Mouse (Mus musculus) naive thymus-derived CD4-positive, alpha-beta T cell, adult 2 months (primary cell): ENCODE results near the gene Utp4.
"Not testable (repeated sequence)": the region's sequence is repeated elsewhere in the genome, so short reads cannot be mapped to it uniquely, and the experiment has no call there.

Source experiments
- DNase-seq: peaks from one replicate; pipeline ENCODE4 v3.0.0-alpha.2; 2011; ENCODE audit warnings: low read depth

Gene Utp4

DNA sequence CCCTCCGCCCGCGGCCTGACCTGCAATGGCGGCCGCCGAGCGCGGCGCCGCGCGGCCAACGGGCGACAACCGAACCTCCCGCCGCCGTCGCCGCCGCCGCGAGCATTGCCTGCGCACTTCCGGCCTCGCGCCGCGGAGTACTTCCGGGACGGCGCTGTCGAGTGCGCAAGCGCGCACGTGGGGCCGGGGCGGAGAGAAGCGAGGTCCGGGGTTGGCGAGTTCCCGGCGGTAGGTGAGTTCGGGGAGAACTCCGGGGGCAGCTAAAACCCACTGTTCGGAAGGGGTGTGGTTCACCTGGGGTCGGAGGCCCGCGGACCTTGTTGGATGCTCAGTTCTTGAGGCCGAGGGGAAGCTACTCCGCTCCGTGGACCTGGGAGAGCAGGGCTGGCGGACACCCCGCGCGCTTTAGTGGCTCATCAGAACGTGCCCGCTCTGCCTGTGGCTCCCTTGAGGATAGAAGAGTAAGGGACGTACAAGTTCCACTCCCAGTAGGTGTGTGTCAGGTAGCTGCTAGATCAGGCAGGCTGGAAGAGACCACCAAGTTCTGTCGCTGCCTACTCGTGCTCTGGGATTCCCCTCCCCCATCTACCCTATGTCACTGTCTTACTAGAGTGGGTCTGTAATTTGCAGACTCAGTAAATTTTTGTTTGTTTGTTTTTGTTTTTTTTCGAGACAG, at the start of gene Utp4:
Gene Utp4 (plus strand): TSS at position 156 of the 676 bp plus-strand sequence.
- peak; percentile 93 for DNase-seq

DNA sequence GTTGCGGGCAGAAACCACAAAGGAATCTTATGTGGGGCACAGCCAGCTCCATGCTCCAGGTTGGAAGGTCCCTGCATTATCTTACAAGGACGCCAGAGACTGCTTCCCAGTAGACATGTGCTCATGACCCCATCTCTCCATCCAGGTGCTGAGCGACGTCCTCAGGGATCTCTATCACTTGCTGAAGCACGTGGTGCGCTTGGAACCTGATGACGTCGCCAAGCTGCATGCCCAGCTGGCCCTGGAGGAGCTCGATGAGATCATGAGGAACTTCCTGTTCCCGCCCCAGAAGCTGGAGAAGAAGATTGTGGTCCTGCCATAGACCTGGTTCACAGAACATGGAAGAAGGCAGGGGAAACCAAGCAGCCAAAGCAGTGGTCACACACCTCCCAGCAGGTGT, 43.4 kb upstream of the Utp4 start:
- DNase-seq: no peak

DNA sequence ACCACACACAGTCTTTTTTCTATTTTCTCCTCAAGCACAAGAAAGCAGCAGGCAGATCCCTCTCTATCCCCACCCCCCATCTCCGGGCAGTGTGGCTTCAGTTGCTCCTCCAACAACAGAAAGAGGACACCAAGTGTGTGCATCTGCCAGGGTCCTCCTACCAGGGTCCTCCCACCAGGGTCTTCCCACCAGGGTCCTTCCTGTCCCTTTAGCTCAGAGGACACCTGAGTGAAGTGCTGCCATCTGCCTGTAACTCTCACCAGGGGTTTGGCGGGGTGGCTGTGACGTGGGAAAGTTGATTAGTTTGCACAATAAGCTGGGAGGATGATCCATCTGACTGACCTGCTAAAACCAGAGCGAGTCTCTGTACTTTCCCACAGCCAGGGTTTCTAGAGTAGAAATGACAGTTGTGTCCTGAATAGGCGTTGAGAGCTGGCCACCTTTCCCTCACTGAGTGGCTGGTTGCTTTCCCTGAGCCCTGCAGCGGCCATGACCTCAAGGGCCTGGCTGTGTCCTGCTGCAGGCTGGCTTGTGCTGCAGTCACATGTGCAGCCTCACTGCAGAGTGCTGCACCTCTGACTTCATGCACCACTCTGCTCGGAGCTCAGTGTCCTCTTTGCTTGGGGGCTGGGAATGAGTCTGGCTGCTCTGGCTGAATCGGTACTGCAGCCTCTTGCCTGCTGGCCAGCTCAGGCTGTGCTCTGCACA, 38.7 kb upstream of the Utp4 start:
- no peak for DNase-seq

DNA sequence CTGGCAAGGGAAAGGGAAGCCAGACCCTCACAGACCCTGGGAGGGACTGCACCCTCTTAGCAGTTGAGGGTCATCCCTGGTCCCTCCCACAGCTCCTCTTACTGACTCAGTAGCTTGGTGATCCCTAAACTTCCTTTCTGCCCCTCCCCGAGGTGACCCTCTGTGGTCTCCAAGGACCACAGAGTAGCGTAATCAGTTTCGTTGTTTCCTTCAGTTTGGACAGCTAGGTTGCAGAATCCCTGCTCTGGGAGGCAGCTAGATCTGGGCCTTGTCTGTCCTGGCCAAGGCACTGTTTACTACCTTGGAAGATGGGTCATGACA, 38.2 kb upstream of the Utp4 start:
- no peak for DNase-seq

DNA sequence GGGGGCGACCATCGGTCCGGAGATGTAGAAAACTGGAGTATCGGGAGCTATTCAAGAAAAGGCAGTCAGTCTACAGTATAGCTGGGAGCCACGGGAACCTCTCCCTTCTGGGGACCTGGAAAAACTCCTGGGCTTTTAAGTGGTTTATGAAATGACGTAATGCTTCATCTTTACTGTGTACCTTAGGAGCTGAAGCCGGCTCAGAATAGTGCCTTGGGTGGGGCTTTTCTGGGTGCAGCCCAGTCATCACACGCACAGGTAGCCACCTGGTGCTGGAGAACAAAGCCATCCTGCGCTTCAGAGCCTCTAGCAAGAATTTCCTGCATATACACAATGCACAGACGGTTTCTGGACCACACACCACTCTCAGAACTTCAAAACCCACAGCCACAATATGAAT, 30.6 kb upstream of the Utp4 start:
- no peak for DNase-seq

DNA sequence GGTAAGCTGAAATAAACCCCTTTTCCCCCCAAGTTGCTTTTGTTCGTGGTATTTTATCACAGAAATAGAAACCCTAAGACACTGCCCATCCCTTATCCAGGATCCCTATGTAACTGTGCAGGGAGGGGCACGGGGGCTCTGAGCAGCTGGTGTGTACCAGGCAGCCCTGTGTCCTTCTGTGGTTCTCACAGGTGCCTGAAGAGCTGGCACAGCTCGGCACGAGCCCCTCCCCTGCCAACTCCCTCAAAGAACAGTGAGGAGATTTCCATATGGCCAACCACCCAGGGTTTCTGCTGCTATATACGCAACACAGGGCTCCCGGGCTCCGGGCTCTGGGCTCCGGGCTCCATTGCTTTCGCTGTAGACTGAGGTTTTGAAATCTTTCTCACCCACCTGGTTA, 28.1 kb upstream of the Utp4 start:
- no peak for DNase-seq

DNA sequence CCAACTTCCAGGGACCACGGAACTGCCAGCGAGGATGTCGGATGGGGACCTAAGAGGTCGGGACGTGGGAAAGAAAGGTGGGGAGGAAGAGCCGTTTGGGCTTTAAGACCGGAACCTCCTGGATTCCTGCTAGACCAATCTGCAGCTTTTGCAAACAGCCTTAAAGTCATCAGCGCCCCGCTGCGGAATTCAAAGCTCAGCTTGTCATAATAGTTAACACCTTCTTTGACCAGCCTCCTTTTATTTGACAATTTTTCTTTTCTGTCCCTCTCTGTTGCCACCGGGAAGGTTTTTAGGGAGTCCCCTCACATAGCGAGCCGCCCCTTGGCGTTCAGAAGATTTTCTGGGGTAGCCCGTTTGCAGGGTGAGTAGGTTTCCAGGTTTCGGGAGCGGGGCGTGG, 23.4 kb upstream of the Utp4 start, which contains the start of gene Has3:
Gene Has3 (plus strand): TSS at position 192 of the 400 bp plus-strand sequence.
- no peak for DNase-seq

DNA sequence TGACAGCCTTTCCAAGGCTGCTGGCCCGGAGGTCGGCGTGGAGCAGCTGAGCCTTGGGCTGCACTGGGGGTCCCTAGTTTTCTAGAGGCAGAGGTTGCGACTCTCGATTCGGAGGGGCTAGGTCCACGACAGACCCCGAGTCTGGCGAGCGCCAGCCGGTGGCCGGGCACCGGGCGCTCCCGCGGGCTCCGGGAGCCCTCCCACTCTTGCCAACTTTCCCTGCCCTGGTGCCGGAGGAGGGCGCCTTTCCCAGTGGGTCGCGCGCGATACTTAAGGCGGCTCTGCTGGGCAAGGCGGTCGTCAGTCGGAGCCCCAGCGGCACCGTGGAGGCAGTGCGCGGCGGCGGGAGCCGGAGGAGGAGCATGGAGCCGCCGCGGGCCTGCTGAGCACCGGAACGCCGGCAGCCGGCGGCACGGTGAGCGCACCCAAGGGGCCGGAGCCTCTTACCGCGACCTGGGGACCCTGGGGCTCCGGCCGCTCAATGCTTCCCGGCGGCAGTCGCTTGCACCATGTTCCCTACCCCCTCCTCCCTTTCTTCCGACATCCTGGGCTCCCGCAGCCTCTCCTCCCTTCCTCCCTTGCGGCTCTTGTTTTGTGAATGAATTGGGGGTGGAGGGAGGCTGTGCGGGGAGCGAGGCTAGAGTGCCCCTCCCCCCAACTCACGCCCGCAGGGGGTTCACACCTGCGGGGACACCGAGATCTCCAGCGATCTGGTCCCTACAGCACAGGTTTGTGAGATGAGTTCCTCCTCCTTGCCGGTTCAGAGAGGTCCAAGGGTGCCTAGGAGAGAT, 22.7 kb upstream of the Utp4 start:
- no peak for DNase-seq

DNA sequence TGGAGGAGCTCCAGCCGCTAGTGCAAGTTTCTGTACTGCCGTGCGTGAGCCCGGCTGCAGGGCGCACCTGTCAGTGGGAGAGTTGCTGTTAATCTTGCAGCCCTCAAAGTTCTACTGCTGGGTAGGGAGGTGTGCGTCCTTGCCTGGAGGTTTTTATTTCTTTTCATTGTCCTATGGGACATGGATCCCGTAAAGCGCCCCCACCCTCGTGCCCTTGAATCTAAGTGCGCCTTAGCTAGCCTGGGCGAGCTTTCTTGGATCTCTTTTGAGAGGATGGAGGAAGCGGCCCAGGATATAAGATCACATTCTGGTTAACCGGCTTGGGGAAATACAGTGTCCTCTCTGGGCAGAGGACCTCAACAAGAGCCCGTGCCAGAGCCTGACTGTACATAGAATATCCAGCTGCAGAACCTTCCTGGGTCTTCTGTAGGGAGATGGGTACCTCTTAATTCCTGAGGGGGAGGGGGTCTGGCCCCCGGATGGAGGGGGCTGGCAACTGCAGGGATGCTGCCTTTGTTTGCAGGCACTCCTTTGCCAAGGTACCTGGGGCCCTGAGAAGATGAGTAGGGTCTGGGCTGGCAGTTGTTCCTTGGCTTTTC, 22.0 kb upstream of the Utp4 start:
- no peak for DNase-seq

DNA sequence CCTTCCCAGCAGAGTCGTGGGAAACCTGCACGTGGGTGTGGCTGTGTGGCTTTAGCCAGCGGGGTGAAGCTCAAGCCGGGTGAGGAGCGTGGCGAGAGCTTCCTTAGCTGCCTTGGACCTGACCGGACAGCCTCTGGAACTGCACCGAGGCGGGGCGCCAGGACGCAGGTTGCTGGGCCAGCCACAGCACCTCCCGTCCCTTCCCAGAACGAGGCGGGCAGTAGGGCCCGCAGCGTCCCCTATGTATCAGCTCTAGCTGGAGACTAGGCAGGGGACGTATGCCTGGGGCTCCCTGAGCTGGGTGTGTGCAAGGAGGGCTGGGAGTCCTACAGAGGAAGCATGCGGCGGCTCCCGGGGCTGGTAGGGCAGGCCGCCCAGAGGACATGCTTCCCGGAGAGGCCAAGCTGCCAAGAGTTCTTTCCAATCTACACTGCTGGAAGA, 21.5 kb upstream of the Utp4 start:
- no peak for DNase-seq

DNA sequence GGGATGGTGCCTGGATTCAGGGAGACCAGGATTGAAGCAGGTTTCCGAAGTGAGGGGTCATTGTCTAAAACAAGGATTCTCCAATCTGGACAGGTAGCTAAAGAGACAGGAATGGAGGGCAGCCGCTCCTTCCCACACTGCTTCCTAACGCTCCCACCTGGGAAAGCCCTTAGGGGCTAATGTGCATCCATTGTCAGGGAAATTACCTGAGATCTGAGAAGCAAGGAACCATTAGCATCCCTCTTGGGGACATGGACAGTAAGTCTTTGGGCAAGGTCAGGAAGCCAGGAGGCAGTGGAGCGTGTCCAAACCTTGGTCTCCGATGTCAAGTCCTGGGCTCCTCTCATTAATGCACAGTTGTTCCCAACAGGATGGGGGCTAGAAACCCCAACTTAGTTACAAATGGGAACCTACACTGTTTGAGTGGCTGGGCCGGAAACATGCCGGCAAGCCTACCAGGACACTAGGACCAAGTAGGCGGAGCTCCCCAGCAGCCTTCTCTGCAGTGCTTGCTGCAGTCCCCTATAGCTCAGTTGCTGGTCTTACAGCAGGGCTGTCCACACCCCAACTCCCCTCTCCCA, 20.9 kb upstream of the Utp4 start:
- DNase-seq: no peak

DNA sequence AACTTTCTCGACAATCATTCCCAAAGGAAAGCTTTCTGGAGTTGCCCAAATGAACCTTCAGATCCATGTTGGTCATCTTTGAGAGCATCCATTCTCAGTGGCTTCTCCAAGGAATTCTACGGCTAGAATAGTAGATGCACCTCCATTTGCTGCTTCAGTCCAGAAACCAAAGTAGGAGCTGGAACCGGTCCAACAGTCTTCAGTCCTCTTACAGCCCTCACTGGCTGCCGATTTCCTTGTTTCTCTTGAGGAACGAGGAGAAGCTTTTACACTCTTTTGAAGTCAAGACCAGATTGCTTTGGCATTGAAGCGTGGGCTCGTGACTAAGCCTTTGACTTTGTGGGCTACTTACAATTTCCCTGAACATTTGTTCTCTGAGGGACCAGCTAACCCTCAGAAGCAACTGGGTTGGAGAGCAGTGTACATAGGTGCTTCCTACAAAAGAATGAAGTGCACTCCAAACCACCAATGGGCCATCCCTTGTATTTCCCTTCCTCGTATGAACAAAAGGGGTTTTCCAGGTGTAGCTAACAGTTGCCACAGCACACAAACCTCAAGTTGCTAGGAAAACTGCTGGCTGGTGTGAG, 13.2 kb upstream of the Utp4 start:
- DNase-seq: no peak

DNA sequence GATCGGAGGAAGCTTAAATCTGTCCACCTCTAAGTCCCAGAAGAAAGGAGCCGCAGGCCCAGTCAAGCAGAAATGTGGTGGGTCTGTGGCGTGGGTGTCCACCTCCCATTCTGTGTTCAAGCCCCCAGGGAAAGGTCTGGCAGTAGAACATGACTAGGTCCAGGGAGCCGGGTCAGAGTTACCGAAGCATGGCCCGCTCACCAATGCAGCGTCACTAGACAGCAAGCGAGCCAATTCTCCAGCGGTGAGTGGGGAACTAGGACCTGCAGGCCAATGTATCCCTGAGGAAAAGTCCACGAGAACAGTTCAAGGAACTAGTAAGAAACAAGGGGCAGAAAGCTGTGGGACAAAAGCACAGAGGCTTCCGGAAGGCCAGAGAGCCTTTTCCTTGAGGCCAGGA, 9.3 kb upstream of the Utp4 start:
- DNase-seq: not testable (repeated sequence)

DNA sequence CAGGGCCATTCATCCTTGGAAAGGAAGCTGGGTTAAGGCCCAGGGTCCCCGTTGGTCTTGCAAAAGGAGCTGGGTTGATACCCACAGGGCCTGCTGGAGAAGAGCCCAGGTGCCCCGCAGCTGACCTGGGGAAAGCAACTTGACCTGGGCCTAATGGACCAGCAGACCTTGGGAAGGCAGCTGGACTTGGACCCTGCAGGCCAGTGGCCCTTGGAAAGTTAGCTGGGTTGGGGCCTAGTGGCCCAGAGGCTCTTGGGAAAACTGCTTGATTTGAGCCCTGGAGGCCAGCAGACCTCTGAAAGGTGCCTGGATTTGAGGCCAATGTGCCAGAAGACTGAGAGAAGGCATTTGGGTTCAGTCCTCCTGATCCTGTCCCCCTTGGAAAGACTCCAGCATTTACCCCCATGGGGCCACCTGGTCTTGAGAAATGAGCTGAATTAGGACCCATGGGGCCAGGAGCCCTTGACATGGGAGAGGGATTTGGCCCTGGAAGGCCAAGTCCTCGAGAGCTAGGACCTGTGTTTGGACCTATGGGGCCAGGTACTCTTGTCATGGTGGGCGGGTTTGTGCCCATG, 8.5 kb upstream of the Utp4 start:
- DNase-seq: not testable (repeated sequence)

DNA sequence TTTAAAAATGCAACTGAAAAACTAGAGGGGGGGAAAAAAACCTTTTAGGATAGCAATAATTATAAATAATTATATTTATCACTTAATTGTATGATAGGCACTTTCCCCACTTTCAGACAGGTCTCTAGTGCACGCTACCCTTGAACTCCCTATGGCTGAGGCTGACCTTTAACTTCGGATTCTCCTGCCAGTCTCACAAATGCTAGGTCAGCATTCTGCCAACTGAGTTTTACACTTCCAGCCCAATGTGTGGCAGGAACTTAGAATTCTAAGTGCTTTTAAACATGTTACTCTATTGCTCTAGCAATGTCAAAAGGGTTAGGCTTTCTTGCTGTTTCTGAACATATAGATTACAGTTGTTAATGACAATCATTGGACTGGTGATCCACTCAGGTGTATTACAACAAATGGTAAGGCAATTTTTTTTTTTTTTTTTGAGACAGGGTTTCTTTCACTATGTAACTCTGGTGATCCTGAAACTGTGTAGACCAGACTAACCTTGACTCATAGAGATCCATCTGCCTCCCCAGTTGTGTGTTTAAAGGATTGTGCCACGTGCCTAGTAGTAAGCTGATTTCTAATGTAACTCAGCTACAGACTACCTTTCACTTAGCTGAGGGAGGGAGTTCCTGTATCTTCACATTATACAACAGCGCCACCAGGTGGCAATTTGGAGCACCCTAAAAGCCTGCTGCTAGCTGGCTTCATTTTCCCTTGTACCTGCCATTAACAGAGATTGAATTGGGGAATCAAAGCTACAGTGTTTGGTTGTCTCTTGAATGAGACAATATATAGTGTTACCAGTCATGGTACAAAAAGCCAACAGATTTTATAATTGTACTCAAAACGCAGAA, 5.9 kb upstream of the Utp4 start:
- peak; percentile 91 for DNase-seq

DNA sequence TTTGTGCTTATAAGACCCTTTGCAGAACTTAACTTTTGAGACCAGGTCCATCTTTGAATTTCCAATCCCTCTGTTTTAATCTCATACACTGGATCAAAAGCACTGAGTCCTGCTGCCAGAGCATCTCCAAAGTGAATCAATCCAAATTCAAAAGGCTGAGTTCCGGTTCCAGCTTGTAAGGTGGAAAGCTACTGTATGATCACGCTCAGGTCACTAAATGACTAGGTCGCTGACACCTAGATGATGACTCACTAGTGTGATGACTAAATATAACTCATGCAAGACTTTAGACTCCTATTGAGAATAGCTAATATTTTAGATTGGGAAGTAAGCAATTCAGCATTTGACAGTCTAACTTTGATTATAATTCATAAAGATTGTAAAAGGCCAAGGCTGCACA, 4.6 kb upstream of the Utp4 start:
- DNase-seq: no peak

DNA sequence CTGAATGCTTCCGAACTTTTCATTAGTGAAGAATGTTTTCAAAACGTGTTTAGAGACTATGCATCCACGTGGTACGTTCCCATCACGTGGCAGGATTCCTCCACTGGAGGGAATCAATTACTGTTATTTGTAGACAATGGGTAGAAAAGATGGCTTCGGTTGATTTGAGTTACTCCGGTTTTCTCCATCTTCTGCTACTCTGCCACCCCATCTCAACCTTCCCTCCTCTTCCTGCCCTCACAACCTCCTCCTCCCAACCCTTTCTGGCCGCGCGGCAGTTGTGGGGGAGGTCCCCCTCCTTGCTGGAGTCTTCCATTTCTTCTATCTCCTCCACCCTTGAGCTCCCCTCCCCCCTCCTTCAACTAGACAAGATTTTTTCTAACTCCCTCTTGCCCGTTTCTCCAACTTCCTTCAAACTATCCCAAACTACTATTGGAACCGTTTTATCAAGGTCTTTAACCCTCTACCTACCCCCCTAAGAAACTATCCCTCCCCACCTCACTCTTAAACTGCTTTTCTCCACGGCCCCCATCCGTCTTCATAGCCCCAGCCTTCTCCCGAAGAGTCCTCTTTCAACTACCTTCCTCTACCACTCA, 1.1 kb upstream of the Utp4 start:
- peak; percentile 56 for DNase-seq

DNA sequence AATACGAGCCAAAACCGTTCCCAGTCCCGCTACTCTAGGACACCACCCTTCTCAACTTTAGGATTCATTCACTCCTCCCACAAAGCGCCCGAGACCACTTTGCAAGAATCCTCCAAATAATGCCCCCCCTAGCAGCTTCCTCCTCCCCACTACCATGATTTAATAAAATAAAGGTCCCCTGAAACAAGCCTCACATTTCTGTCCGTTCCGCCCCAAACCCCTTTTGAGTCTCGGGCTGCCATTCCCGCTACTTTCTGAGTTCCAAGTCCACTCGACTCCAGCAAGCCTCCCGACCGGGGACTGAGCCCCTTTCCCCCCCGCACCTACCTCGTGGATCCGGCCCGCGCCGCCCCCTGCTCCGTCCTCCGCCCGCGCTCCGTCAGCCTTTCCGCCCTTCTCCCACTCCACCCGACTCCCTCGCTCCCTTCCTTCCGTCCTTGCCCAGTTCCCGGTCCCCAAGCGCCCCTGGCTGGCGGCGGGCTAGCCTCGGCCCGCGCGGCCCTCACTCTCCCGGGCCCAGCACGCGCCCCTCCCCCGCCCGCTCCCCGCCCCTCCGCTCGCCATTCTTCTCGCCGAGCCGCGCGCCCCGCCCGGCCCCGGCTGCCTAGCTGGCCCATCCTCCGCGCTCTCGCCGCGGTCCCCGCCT, 507 bp upstream of the Utp4 start:
- no peak for DNase-seq

DNA sequence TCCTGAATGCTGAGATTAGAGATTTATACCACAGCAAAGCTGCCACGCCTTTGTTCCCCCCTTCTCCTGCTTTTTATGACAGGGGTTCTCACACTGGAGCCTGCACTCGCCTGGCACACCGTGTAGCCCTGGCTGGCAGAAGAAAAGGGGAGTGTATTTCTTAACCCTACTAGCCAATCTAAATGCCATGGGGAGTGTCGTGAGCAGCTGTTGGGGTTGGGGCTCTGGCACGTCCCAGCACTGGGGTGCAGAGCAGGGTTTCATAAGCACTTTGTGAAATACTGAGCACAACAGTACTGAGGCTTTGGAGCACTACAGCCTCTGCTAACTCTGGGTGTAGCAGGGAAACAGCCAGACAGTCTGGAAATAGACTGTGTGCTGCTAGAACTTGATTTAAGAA, 6.0 kb downstream of the Utp4 start:
- no peak for DNase-seq
